Mouse (Mus musculus) heart, postnatal 0 days (tissue): ENCODE measurements at regions not wholly inside any gene's neighbourhood (a gene's known extent, or its start where the extent isn't known, plus 50 kb on each side); places are given as distances from the start of the nearest gene placed in this dataset.

Experiments
- ATAC-seq: fragments of 200-750 bp; cut with Nextera tagmentation; 2 replicates; pipeline ENCODE4 v1.8.0; 2017; ENCODE audit warnings: low read depth, moderate number of reproducible peaks, moderate library complexity; ENCODE audit not compliant: insufficient read depth
- DNase-seq: peaks from one replicate; pipeline ENCODE4 v3.0.0-alpha.2; 2016; ENCODE audit warnings: low spot score
- H3K27ac ChIP-seq: fragments of 300-500 bp; sonication (generic); 2 replicates; pipeline ENCODE4 v1.5.1; 2014; ENCODE audit warnings: low read depth, mild to moderate bottlenecking
- H3K27me3 ChIP-seq: fragments of 300-500 bp; sonication (generic); 2 replicates; pipeline ENCODE4 v1.6.1; 2014; ENCODE audit warnings: low read length, mixed read lengths; ENCODE audit not compliant: control insufficient read depth, insufficient read depth
- H3K36me3 ChIP-seq: fragments of 300-500 bp; sonication (generic); replicated peaks from 2 replicates; pipeline ENCODE4 v1.6.1; 2014; ENCODE audit warnings: low read length, mixed read lengths; ENCODE audit not compliant: control insufficient read depth, insufficient read depth
- H3K4me1 ChIP-seq: fragments of 300-500 bp; sonication (generic); 2 replicates; pipeline ENCODE4 v1.6.1; 2014; ENCODE audit warnings: antibody characterized with exemption; ENCODE audit not compliant: control insufficient read depth, insufficient read depth
- H3K4me2 ChIP-seq: fragments of 300-500 bp; sonication (generic); 2 replicates; pipeline ENCODE4 v1.6.1; 2014; ENCODE audit warnings: low read depth, mild to moderate bottlenecking, low read length, moderate library complexity
- H3K4me3 ChIP-seq: fragments of 300-500 bp; sonication (generic); 2 replicates; pipeline ENCODE4 v1.5.1; 2014; ENCODE audit warnings: low read depth, low read length
- H3K9ac ChIP-seq: fragments of 300-500 bp; sonication (generic); replicated peaks from 2 replicates; pipeline ENCODE4 v1.6.1; 2014; ENCODE audit warnings: low read depth, low read length, mixed read lengths
- H3K9me3 ChIP-seq: fragments of 300-500 bp; sonication (generic); replicated peaks from 2 replicates; pipeline ENCODE4 v1.6.1; 2016; ENCODE audit warnings: low read length; ENCODE audit not compliant: control insufficient read depth
- CTCF ChIP-seq: IDR thresholded peaks from 2 replicates; pipeline ENCODE4 v1.5.1; 2016; ENCODE audit warnings: antibody characterized with exemption, control low read depth, low read depth
- EP300 ChIP-seq: IDR thresholded peaks from 2 replicates; pipeline ENCODE4 v1.6.1; 2016; ENCODE audit warnings: antibody characterized with exemption, low read depth
- WGBS: fragments of 180-500 bp; shearing (Covaris S2); extraction: QIAGEN DNeasy Blood & Tissue Kit; methylation state at CpG from one replicate; pipeline ENCODE4 v1.1.7; 2014; 5-methylcytosine and 5-hydroxymethylcytosine counted together

GRCm38 (mm10) chr3:51157291-51157650, 67.0 kb upstream of the Noct start:
- H3K4me2 ChIP-seq: 0 out of 2 replicates have a peak overlapping the region, but pooled peaks have one; percentile 1
- no peak overlapping the region for H3K9ac ChIP-seq
- WGBS: 12% methylated on average over 4 of the region's 4 CpGs
- H3K27ac ChIP-seq: no peak overlapping the region
- ATAC-seq (no peak; the same call in 1 of the 2 replicates), DNase-seq (no peak)
- TF ChIP-seq CTCF (no peak), EP300 (no peak)
- H3K4me3 ChIP-seq: no peak overlapping the region
- H3K27me3 ChIP-seq: no peaks in the 10 kb centered on the region
- H3K9me3 ChIP-seq: no peaks in the 10 kb centered on the region
- H3K4me1 ChIP-seq: 0 out of 2 replicates have a peak, but pooled peaks cover 7% of the 10 kb centered on the region
- H3K36me3 ChIP-seq: no peaks in the 10 kb centered on the region

GRCm38 (mm10) chr3:51158449-51158848, 65.8 kb upstream of the Noct start:
- ATAC-seq (no peak), DNase-seq (no peak)
- Histone ChIP-seq H3K4me1 (0 out of 2 replicates have a peak, but pooled peaks cover 7% of the 10 kb centered on the region), H3K9ac (no peak overlapping the region), H3K27ac (no peak overlapping the region), H3K4me3 (no peak overlapping the region), H3K9me3 (no peaks in the 10 kb centered on the region), H3K27me3 (no peaks in the 10 kb centered on the region), H3K36me3 (no peaks in the 10 kb centered on the region), H3K4me2 (no peak overlapping the region)
- TF ChIP-seq CTCF: no peak
- no peak for TF ChIP-seq EP300
- WGBS: 70% methylated on average over 4 of the region's 4 CpGs

GRCm38 (mm10) chr3:51159322-51159721, 64.9 kb upstream of the Noct start:
- Histone ChIP-seq H3K36me3 (no peaks in the 10 kb centered on the region), H3K4me2 (no peak overlapping the region), H3K9ac (no peak overlapping the region), H3K27ac (no peak overlapping the region), H3K4me3 (no peak overlapping the region), H3K4me1 (0 out of 2 replicates have a peak, but pooled peaks cover 7% of the 10 kb centered on the region), H3K9me3 (no peaks in the 10 kb centered on the region), H3K27me3 (no peaks in the 10 kb centered on the region)
- TF ChIP-seq EP300: no peak
- TF ChIP-seq CTCF: no peak
- DNase-seq: no peak
- WGBS: 64% methylated on average over 4 of the region's 4 CpGs
- ATAC-seq: no peak

GRCm38 (mm10) chr3:51159881-51160280, 64.4 kb upstream of the Noct start:
- Histone ChIP-seq H3K4me1 (0 out of 2 replicates have a peak, but pooled peaks cover 7% of the 10 kb centered on the region), H3K9me3 (no peaks in the 10 kb centered on the region), H3K4me2 (no peak overlapping the region), H3K27me3 (no peaks in the 10 kb centered on the region), H3K4me3 (no peak overlapping the region), H3K27ac (no peak overlapping the region), H3K36me3 (no peaks in the 10 kb centered on the region), H3K9ac (no peak overlapping the region)
- WGBS: 75% methylated on average over 9 of the region's 9 CpGs
- no peak for ATAC-seq
- DNase-seq: no peak
- TF ChIP-seq CTCF: no peak
- no peak for TF ChIP-seq EP300

GRCm38 (mm10) chr3:51160625-51161024, 63.6 kb upstream of the Noct start:
- H3K4me3 ChIP-seq: no peak overlapping the region
- no peaks in the 10 kb centered on the region for H3K9me3 ChIP-seq
- H3K36me3 ChIP-seq: no peaks in the 10 kb centered on the region
- TF ChIP-seq CTCF (no peak), EP300 (no peak)
- ATAC-seq (no peak), DNase-seq (no peak)
- H3K4me1 ChIP-seq: 0 out of 2 replicates have a peak, but pooled peaks cover 7% of the 10 kb centered on the region
- no peak overlapping the region for H3K4me2 ChIP-seq
- H3K27me3 ChIP-seq: no peaks in the 10 kb centered on the region
- 77% methylated on average over 7 of the region's 7 CpGs for WGBS
- H3K27ac ChIP-seq: no peak overlapping the region
- H3K9ac ChIP-seq: no peak overlapping the region

- DNase-seq: no peak
- Histone ChIP-seq H3K4me3 (no peak overlapping the region), H3K4me1 (no peaks in the 10 kb centered on the region), H3K36me3 (no peaks in the 10 kb centered on the region), H3K4me2 (no peak overlapping the region), H3K9me3 (no peaks in the 10 kb centered on the region), H3K27ac (no peak overlapping the region), H3K9ac (no peak overlapping the region), H3K27me3 (no peaks in the 10 kb centered on the region)
- ATAC-seq: no peak
- TF ChIP-seq CTCF: no peak
- no peak for TF ChIP-seq EP300
- WGBS: 82% methylated on average over 30 of the region's 30 CpGs
These were observed 54.9 kb upstream of the Noct start for GRCm38 (mm10) chr3:51169150-51169925.
